Mouse (Mus musculus) spleen, postnatal 36 days (tissue): ENCODE measurements around the gene Zfp467.

Experiments used
- DNase-seq, 2 experiments: peaks; one replicate each; pipeline ENCODE4 v3.0.0; 2022; ENCODE audit warnings: low spot score in 2 of 2, mixed read lengths in 1 of 2

The Zfp467 gene

GRCm38 (mm10) chr6:48411193-48412092 is 34.2 kb downstream of the Zfp467 start:
- no peak for DNase-seq

DNA sequence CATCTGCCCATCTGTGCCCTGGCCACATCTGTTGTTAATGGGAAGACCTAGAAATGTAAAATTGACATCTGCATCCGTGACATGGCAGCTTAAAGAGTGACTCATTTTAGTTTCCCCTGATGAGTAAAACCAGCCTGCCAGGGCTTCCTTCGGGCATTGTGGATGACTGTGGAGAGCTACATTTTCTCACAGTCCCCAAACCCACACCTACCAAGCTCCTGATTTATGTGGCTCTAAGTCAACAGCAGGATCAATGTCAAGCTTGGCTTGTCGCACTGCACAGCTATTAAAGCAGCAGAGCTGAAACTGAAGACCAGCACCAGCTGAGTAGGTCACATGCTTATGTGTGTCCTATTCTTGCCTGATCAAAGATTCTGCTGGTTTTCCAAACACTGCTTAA is 35.1 kb downstream of the Zfp467 start:
- no peak for DNase-seq

GRCm38 (mm10) chr6:48409726-48410343 is 35.8 kb downstream of the Zfp467 start:
- no peak for DNase-seq

GRCm38 (mm10) chr6:48404071-48404470 is 41.6 kb downstream of the Zfp467 start:
- DNase-seq, result no peak

DNA sequence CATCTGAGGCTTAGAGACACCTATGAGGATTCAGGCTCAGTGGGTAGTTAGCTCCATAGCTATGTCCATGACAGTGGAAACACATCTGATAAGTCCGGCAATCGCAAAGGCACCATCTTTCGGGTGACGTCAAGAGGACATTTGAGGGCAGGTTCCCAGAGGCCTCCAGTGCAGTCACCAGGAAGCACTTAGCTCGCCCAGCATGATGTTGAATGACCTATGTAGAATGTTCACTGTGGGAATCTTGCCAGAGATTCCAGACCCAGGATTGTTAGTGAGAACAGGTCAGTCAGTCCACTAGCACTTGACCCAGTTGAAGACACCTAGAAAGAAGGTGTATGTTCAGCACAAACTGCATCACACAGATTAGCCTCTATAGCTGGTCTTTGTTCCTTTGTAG is 45.7 kb downstream of the Zfp467 start:
- DNase-seq, result no peak

DNA sequence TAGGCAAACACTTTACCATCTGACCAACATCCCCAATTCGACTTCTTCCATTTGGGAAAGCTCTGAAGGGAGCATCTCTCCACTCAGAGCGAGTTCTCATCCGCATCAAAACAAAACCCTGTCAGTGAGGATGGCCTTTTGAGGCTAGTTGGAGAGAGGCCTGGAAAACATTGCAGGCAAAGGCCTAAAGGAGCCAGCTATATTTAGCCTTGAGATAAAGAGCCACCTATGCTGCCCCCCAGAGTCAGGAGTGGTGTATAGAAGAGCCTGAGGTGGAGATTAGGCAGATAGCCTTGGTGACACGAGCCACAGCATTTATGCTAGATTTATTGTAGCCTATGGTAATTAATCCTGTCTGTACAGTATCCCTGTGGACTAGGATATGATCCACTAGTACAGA is 48.3 kb downstream of the Zfp467 start:
- DNase-seq, result no peak

GRCm38 (mm10) chr6:48396686-48397085 is 48.9 kb downstream of the Zfp467 start:
- no peak for DNase-seq

DNA sequence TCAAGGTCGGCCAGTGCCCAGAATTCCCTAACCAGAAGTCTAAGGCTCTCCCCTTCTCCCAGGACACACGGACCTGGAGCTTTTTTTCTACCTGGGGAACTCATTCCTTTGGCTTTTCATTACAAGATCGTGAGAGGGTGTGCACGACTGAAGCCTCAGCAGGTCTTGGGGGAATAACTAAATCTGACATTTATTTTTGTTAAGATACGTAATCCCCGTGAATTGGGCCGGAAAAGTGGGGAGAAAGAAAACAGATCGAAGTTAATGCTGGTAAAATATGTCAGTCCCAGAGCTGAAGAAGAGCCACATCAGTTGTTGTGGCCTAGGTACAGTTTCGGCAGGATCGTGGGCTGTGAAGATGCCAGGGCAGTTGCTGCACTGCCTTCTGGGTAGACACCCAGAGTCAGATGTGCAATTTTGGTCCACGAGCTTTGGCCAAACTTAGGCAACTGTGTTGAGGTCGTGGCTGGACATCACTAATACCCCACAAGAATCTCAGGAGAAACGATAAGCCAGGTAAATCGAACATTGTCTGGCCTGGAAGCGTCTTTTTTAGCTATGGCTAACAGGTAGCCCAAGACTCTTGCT is 49.5 kb downstream of the Zfp467 start:
- DNase-seq, result no peak

- DNase-seq, result peak; percentile 79 to 84
Measured at GRCm38 (mm10) chr6:48395105-48396007, 50.3 kb downstream of the Zfp467 start, which contains the start of gene Krba1. TSS of gene Krba1 (plus strand) at chr6:48395586.

GRCm38 (mm10) chr6:48393811-48394210 is 51.8 kb downstream of the Zfp467 start:
- DNase-seq, result no peak

GRCm38 (mm10) chr6:48388221-48388620 is 57.4 kb downstream of the Zfp467 start:
- no peak for DNase-seq
